Mouse (Mus musculus) macrophage (primary cell): Measurements from ENCODE around the gene Crabp1. TPM values are rescaled to one million over a fixed set of nuclear protein-coding genes. Genes with fewer than 3 reads are reported as not detected.

ENCODE experiments used
- H3K27ac ChIP-seq: fragments of 350-480 bp; formaldehyde crosslinking; 2 replicates; pipeline ENCODE4 v1.9.0; 2021
- H3K36me3 ChIP-seq: fragments of 350-480 bp; formaldehyde crosslinking; 2 replicates; pipeline ENCODE4 v1.9.0; 2021; ENCODE audit errors: inconsistent target
- H3K4me3 ChIP-seq: fragments of 350-480 bp; formaldehyde crosslinking; 2 replicates; pipeline ENCODE4 v1.9.0; 2021; ENCODE audit errors: inconsistent target
- H3K79me2 ChIP-seq: fragments of 350-480 bp; formaldehyde crosslinking; 2 replicates; pipeline ENCODE4 v1.9.0; 2021; ENCODE audit errors: inconsistent target
- WGBS: methylation state at CpG from one replicate; pipeline ENCODE4 v1.1.7; 2026; ENCODE audit warnings: inconsistent platforms; ENCODE audit not compliant: missing documents; 5-methylcytosine and 5-hydroxymethylcytosine counted together
- polyA plus RNA-seq: library from polyadenylated mRNA; stranded (reverse); fragments of 250-400 nt; gene quantifications from 3 replicates; pipeline ENCODE4 v1.2.4, GENCODE M21; 2018; ENCODE audit warnings: inconsistent platforms
- total RNA-seq, 78 experiments: library from RNA; depleted of rRNA; stranded (reverse); fragments of 250-400 nt; gene quantifications; 1 replicate in 9 of 78; 2 replicates in 24 of 78; 3 replicates in 43 of 78; 4 replicates in 2 of 78; pipeline ENCODE4 v1.2.4; 2018; ENCODE audit warnings: inconsistent platforms in 56 of 78

Crabp1 gene
- total RNA-seq (2018; cell fraction: chromatin; rRNA removed), result 10 to 100 TPM in 1 of 26 experiments, not detected in 25; 36.6 TPM
- total RNA-seq (2018; cell fraction: cytosol; rRNA removed), result not detected
- total RNA-seq (2018; cell fraction: nucleus; rRNA removed), result 1 to 10 TPM in 1 of 26 experiments, not detected in 25; 5.5 TPM
- polyA plus RNA-seq, result not detected in 3 replicates

DNA sequence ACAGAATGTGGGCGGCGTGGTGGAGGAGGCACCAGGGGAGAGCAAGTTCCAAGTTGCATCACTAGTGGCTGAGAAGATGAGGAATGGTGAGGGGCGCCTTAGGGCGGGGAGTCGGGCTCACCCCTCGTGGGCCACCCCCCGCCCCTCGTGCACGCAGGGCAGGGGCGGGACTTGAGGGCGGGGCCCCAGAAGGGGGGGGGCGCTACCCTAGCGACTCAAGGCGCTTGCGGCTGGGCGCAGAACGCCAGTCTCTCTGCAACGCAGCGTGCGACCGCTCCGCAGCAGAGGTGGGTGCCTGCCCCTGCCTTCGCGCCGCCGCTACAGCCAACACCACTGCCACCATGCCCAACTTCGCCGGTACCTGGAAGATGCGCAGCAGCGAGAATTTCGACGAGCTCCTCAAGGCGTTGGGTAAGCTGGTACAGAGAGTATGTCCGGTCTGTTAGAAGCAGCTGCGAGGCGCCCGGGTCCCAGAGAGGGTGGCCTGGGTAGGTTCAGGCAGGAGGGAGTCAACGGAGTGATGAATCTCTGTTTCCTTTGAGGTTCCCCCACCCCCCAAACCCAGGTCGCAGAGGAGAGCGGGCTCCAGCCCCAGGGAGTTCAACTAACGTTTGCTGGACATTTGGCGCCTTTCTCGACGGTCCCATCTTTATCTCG lies at the start of gene Crabp1:
Crabp1 (plus strand) TSS at position 188 of the 657 bp plus-strand sequence.
- Histone ChIP-seq H3K36me3 (no peaks in the 10 kb centered on the region), H3K79me2 (no peaks in the 10 kb centered on the region), H3K4me3 (no peak within 1 kb of the TSS), H3K27ac (no peak within 1 kb of the TSS)
- WGBS, result 3% methylated on average over 45 of the region's 45 CpGs

- no peak overlapping the region for H3K4me3 ChIP-seq
- no peaks in the 10 kb centered on the region for H3K79me2 ChIP-seq
- H3K27ac ChIP-seq, result no peak overlapping the region
- peaks cover 62% of the 10 kb centered on the region for H3K36me3 ChIP-seq
- 100% methylated on average over 3 of the region's 3 CpGs for WGBS
These were observed 48.8 kb upstream of the Crabp1 start for GRCm38 (mm10) chr9:54715776-54716175.

DNA sequence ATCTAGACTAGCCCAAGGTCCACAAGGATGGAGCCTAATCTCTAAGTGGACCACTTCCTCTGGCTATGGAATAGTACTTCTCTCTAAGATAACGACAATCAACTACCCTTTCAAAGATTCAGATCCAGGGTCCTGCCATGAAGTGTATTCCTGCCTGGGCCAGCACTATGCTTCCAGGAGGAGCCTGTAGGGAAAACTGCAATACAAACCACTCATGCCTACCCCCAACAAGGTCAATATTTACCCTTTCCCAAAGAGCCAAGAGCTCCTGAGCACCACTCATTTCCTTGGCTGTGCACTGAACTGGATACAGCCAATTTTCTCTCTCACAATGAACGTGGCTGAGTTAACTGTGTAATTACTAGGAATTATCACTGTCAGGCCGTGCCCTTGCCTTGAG lies 47.0 kb upstream of the Crabp1 start:
- H3K27ac ChIP-seq, result no peak overlapping the region
- H3K36me3 ChIP-seq, result peaks cover 79% of the 10 kb centered on the region
- H3K4me3 ChIP-seq, result no peak overlapping the region
- H3K79me2 ChIP-seq, result no peaks in the 10 kb centered on the region
- WGBS, result 93% methylated on average over 3 of the region's 3 CpGs

- WGBS, result 89% methylated on average over 7 of the region's 7 CpGs
- Histone ChIP-seq H3K27ac (no peak overlapping the region), H3K4me3 (no peak overlapping the region), H3K36me3 (peaks cover 97% of the 10 kb centered on the region), H3K79me2 (no peaks in the 10 kb centered on the region)
These were observed 42.4 kb upstream of the Crabp1 start for GRCm38 (mm10) chr9:54722156-54722555.

DNA sequence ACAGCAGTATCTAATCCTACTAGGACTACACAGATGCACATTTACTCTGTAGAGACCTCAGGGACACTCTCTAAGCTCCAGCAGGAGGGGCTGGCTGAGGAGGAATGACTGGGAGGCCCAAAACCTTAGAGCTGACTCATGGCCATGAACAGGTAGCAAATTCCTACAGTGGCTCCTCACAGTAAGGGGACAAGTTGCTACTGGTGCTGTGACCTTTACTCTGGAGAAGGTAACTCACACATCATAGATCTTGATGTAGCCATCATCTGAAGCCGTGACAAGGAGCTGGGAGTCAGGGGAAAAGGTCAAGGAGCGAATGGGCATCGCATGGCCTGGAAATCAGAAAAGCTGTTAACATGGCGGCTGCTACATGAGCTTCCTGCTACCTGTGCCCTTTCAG lies 42.0 kb upstream of the Crabp1 start:
- Histone ChIP-seq H3K79me2 (no peaks in the 10 kb centered on the region), H3K36me3 (peaks cover 97% of the 10 kb centered on the region), H3K27ac (no peak overlapping the region), H3K4me3 (no peak overlapping the region)
- 95% methylated on average over 4 of the region's 4 CpGs for WGBS

- Histone ChIP-seq H3K36me3 (peaks cover 82% of the 10 kb centered on the region), H3K4me3 (no peak overlapping the region), H3K27ac (no peak overlapping the region), H3K79me2 (peaks cover 8% of the 10 kb centered on the region)
- WGBS, result 96% methylated on average over 5 of the region's 5 CpGs
These were observed 38.2 kb upstream of the Crabp1 start for GRCm38 (mm10) chr9:54726315-54726714.

GRCm38 (mm10) chr9:54732122-54732521 lies 32.4 kb upstream of the Crabp1 start:
- H3K79me2 ChIP-seq, result peaks cover 38% of the 10 kb centered on the region
- H3K4me3 ChIP-seq, result no peak overlapping the region
- no peak overlapping the region for H3K27ac ChIP-seq
- 90% methylated on average over 2 of the region's 2 CpGs for WGBS
- peaks cover 24% of the 10 kb centered on the region for H3K36me3 ChIP-seq

DNA sequence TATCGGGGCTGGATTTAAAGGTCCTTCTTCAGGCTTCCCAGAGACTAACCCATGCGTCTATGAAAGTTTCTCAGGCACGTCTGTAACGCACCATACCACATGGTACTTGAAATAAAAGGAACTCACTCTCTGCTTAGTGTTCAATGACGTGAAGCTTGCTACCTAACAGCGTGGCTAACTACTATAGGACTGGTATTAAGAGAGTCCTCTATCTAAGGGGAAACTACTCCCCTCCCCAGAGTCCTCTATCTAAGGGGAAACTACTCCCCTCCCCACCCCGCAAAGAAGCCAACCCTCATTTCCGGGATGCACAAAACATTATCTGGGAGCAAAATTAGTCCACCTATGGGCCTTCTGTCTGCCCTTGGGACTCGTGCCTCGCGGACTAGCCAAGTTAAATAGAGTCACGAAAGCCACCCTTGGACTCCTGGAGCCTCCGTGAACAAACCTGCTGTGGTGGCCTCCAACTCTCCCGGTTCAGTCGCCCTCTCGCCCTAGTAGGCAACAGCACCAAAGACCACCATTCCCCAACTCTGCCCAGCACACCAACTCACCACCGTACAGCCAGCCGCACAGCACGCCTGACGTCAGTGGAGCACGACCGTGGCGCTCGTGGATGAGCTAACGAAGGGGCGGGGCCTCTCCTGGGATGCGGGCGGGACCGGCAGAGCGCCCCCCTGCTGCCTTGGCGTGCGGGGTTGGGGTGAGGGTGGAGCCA lies 30.5 kb upstream of the Crabp1 start, which contains the start of gene Wdr61:
Wdr61 (minus strand) TSS at position 599 of the 718 bp plus-strand sequence.
- WGBS, result 2% methylated on average over 32 of the region's 32 CpGs
- H3K4me3 ChIP-seq, result peak within 1 kb of the TSS; percentile 94
- peaks cover 38% of the 10 kb centered on the region for H3K79me2 ChIP-seq
- peaks cover 6% of the 10 kb centered on the region for H3K36me3 ChIP-seq
- H3K27ac ChIP-seq, result peak within 1 kb of the TSS; percentile 40

DNA sequence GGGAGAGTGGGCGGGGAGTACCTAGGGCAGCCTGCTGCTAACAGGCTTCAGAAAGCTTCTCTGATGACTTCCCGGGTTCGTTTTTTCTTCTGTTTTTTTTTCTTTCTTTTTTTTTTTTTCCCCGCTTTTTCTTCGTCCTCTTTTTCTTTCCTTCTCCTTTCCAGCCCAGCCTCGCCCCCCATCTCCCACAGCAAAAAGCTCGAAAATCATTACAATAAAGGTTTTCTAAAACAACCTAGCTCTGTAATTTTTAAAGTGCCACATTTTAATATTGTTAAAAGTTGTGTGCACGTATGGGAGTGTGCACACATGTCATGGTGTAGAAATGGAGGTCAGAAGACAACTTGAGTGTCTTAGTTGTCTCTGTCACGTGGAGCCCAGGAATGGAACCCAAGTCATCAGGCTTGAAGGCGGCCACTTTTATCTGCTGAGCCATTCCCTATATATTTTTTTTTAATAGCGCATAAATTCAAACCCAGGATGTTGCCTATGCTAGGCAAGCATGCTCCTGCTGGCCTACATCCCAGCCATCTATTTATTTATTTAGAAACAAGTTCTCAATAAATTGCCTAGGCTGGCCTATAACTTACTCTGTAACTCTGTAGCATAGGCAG lies 29.8 kb upstream of the Crabp1 start:
- Histone ChIP-seq H3K36me3 (no peaks in the 10 kb centered on the region), H3K4me3 (peak overlapping the region; percentile 94; the same call in 1 of the 2 replicates), H3K79me2 (peaks cover 38% of the 10 kb centered on the region), H3K27ac (peak overlapping the region; percentile 35; the same call in 1 of the 2 replicates)
- 26% methylated on average over 9 of the region's 11 CpGs for WGBS

- 13% methylated on average over 9 of the region's 9 CpGs for WGBS
These were observed 28.3 kb upstream of the Crabp1 start for GRCm38 (mm10) chr9:54736284-54736701.

DNA sequence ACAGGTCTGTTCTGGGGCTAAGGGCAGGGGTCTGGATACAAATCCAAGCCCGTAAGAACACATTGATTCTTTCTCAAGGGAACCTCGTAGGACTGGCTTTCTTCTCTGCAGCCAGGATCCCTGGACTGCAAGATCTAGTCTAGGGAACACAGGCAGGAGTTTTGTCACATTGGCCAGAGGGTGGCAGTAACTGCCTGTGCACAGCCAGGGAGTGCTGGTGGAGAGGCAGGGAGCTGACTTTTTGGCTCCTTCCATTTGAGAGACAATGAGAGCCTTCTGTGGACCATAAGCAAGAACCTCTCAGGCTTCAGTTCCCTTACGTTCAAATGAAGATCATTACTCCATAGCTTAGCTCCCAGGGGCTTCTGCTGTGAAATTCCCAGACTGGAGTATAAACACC lies 26.2 kb upstream of the Crabp1 start:
- 67% methylated on average over 3 of the region's 3 CpGs for WGBS
- Histone ChIP-seq H3K36me3 (no peaks in the 10 kb centered on the region), H3K27ac (no peak overlapping the region), H3K79me2 (peaks cover 9% of the 10 kb centered on the region), H3K4me3 (no peak overlapping the region)

More at GRCm38 (mm10) chr9:54736284-54736701, 28.3 kb upstream of the Crabp1 start:
- no peaks in the 10 kb centered on the region for H3K36me3 ChIP-seq
- H3K4me3 ChIP-seq, result no peak overlapping the region
- no peak overlapping the region for H3K27ac ChIP-seq
- peaks cover 30% of the 10 kb centered on the region for H3K79me2 ChIP-seq

DNA sequence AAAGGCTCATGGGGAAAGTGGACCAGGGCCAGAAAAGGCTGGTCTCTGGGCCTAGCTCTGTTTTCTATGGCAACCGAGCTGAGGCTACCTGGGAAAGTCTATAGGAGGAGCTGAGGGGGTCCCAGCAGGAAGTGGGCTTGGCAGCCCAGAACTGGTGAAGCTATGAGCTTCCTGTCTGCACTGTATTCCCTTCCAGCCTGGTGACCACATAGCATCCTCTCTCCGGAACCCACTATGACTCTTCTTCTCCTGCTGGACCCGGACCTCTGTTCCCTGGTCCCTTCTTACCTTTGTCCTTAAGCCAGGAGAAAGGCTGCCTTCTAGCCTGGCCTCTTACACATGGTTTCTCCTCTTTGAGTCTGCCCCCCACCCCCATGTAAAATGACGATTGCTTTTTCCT lies 20.7 kb upstream of the Crabp1 start:
- H3K36me3 ChIP-seq, result no peaks in the 10 kb centered on the region
- no peaks in the 10 kb centered on the region for H3K79me2 ChIP-seq
- 25% methylated on average over 4 of the region's 4 CpGs for WGBS
- H3K4me3 ChIP-seq, result no peak overlapping the region
- no peak overlapping the region for H3K27ac ChIP-seq

GRCm38 (mm10) chr9:54745740-54746370 lies 18.7 kb upstream of the Crabp1 start:
- 89% methylated on average over 13 of the region's 13 CpGs for WGBS
- Histone ChIP-seq H3K4me3 (no peak overlapping the region), H3K27ac (no peak overlapping the region)

GRCm38 (mm10) chr9:54750215-54750981 lies 14.2 kb upstream of the Crabp1 start:
- 54% methylated on average over 7 of the region's 7 CpGs for WGBS
- H3K36me3 ChIP-seq, result no peaks in the 10 kb centered on the region
- no peak overlapping the region for H3K27ac ChIP-seq
- no peak overlapping the region for H3K4me3 ChIP-seq
- H3K79me2 ChIP-seq, result no peaks in the 10 kb centered on the region

More at GRCm38 (mm10) chr9:54745740-54746370, 18.7 kb upstream of the Crabp1 start:
- no peaks in the 10 kb centered on the region for H3K79me2 ChIP-seq
- no peaks in the 10 kb centered on the region for H3K36me3 ChIP-seq
